Mouse (Mus musculus): ENCODE data around the gene Arel1.

GRCm38 (mm10) chr12:84935343-84935742 lies 35.4 kb downstream of the Arel1 start:
- TF ChIP-seq CTCF (IDR thresholded peaks at IDR 0.05; ENCODE audit: low read depth) (no peak), EP300 (IDR thresholded peaks at IDR 0.05; ENCODE audit: low read depth) (no peak)
